Mouse (Mus musculus): ENCODE measurements at regions not wholly inside any gene's neighbourhood (a gene's known extent, or its start where the extent isn't known, plus 50 kb on each side); places are given as distances from the start of the nearest gene placed in this dataset.

- no peak for TF ChIP-seq CTCF (IDR thresholded peaks at IDR 0.05; ENCODE audit: insufficient read depth, low read depth, low read length)
- TF ChIP-seq POLR2A (IDR thresholded peaks at IDR 0.05; ENCODE audit: insufficient read depth, low read depth, low read length), result no peak
These were observed 225.5 kb downstream of the Wdr20rt start for GRCm38 (mm10) chr12:65450845-65451244.

Data from olfactory bulb, adult 2 months (tissue).